Mouse (Mus musculus) embryonic fibroblast, embryonic 13.5 days (primary cell): ENCODE measurements around the gene Adipoq.

Experiments
- CTCF ChIP-seq: IDR thresholded peaks from 2 replicates; pipeline ENCODE4 v1.5.1; 2011; ENCODE audit warnings: mild to moderate bottlenecking, control low read depth, low read length, moderate library complexity, borderline replicate concordance; ENCODE audit not compliant: insufficient read depth
- POLR2A ChIP-seq: IDR thresholded peaks from 2 replicates; pipeline ENCODE4 v1.6.1; 2011; ENCODE audit warnings: low read depth, mild to moderate bottlenecking, control low read depth, low read length, moderate library complexity

- TF ChIP-seq CTCF (no peak), POLR2A (no peak)
Measured at GRCm38 (mm10) chr16:23103038-23103745, 43.1 kb upstream of the Adipoq start.
